Mouse (Mus musculus) olfactory bulb, adult 2 months (tissue): ENCODE measurements around the gene Slc47a1. TPM values are rescaled to one million over a fixed set of nuclear protein-coding genes. Genes with fewer than 3 reads are reported as not detected.
"Not testable (repeated sequence)": the region's sequence is repeated elsewhere in the genome, so short reads cannot be mapped to it uniquely, and the experiment has no call there.

Experiments used
- H3K27ac ChIP-seq: fragments of 200-500 bp; 2 replicates; pipeline ENCODE4 v1.5.1; 2012; ENCODE audit warnings: low read depth, low read length; ENCODE audit not compliant: insufficient read depth
- H3K4me1 ChIP-seq: fragments of 200-500 bp; 2 replicates; pipeline ENCODE4 v1.6.1; 2012; ENCODE audit warnings: low read length; ENCODE audit not compliant: control insufficient read depth, insufficient read depth
- H3K4me3 ChIP-seq: fragments of 200-500 bp; 2 replicates; pipeline ENCODE4 v1.5.1; 2012; ENCODE audit warnings: mild to moderate bottlenecking, low read depth, low read length, moderate library complexity; ENCODE audit not compliant: insufficient read depth
- CTCF ChIP-seq: fragments of 200-500 bp; IDR thresholded peaks from 2 replicates; pipeline ENCODE4 v1.5.1; 2012; ENCODE audit warnings: low read depth, mild to moderate bottlenecking, low read length, moderate library complexity; ENCODE audit not compliant: insufficient read depth
- POLR2A ChIP-seq: fragments of 200-500 bp; IDR thresholded peaks from 2 replicates; pipeline ENCODE4 v1.6.1; 2012; ENCODE audit warnings: mild to moderate bottlenecking, low read depth, low read length, moderate library complexity; ENCODE audit not compliant: insufficient read depth
- WGBS: fragments of 180-500 bp; shearing (Covaris S2); methylation state at CpG from one replicate; pipeline ENCODE4 v1.1.7; 2018; 5-methylcytosine and 5-hydroxymethylcytosine counted together
- polyA plus RNA-seq: library from polyadenylated mRNA; stranded (reverse); fragments of >200 nt; gene quantifications from 2 replicates; pipeline ENCODE4 v1.2.4, GENCODE M21; 2012; ENCODE audit warnings: low replicate concordance; ENCODE audit not compliant: missing spikeins, insufficient read depth, insufficient read length

The Slc47a1 gene
- polyA plus RNA-seq, 1 experiment, result not detected

GRCm38 (mm10) chr11:61307795-61308194 lies 70.3 kb downstream of the Slc47a1 start:
- Histone ChIP-seq H3K4me3 (no peak overlapping the region), H3K27ac (no peak overlapping the region), H3K4me1 (peaks cover 4% of the 10 kb centered on the region; the same call in 1 of the 2 replicates)
- TF ChIP-seq POLR2A, result no peak
- TF ChIP-seq CTCF, result no peak
- WGBS, result 37% methylated on average over 7 of the region's 7 CpGs

DNA sequence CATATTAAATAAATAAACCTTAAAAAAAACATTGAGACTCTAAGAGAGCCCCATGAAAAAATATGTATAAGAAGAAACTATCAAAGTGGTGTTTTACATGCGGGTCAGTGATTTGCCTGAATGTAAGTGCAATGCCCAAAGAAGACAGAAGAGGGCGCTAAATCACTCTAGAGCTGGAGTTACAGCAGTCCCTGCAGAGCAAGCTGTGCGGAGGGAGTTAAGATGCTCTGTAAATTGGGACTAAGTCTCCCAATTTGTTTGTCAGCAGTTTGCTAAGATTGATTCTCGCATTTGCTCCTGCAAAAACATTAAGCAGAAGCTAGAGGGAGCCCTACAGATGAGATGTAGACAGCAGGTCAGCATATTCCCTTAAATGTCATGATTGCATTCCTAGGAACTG lies 72.8 kb downstream of the Slc47a1 start:
- WGBS, result 72% methylated on average over 4 of the region's 4 CpGs

DNA sequence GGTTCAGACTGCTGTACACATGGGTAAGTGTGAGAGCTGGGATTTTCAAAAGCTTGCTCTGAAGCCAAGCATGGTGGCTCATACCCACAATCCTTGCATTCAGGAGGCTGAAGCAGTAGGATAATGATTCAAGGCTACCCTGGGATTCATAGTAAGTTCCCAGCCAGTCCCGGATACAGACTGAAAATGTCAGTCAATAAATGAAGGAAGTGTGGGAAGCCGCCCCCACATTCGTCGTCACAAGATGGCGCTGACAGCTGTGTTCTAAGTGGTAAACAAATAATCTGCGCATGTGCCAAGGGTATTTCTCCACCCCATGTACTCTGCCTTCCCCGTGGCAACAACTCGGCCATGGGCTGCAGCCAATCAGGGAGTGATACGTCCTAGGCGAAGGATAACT lies 73.6 kb downstream of the Slc47a1 start:
- not testable (repeated sequence) for H3K4me3 ChIP-seq
- 90% methylated on average over 6 of the region's 10 CpGs for WGBS
- peaks cover 12% of the 10 kb centered on the region for H3K4me1 ChIP-seq

More for the DNA sequence above, 72.8 kb downstream of the Slc47a1 start:
- Histone ChIP-seq H3K4me3 (no peak overlapping the region), H3K4me1 (peaks cover 10% of the 10 kb centered on the region), H3K27ac (no peak overlapping the region)
- TF ChIP-seq POLR2A, result no peak
- TF ChIP-seq CTCF, result no peak

DNA sequence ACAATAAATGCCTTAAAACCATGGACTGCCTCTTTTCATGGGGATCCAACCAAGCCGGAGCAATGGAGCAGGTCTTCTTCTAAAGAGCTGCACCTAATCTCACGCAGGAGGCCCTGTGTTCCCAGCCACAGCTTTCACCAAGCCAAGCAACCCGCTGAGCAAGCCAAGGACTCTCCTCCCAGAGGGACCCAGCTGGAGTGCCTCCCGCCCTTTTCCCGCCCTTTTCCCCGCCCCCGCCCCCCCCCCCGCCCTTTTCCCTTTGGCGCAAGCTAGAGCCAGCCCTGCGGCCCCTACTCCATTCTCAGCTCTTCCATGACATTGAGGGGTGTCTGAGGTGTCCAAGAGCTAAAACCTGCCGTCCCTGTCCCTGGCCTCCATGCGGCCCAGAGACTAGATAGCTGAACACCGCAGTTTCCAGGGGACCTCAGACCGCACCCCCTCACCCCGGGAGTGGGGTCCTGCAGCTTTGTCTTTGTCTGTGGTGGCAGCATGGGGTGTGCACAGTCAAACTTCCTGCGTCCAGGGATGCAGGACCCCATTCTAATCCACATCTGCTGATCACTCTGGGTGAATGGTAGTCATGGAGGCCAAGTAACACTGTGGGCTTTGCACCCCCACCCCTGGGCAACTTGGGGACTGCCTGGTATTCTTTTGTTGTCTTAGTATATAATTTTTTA lies 77.3 kb downstream of the Slc47a1 start:
- Histone ChIP-seq H3K4me1 (peaks cover 17% of the 10 kb centered on the region), H3K27ac (no peak overlapping the region), H3K4me3 (no peak overlapping the region)
- TF ChIP-seq CTCF (no peak), POLR2A (no peak)
- 34% methylated on average over 12 of the region's 16 CpGs for WGBS

More for the DNA sequence above, 73.6 kb downstream of the Slc47a1 start:
- H3K27ac ChIP-seq, result not testable (repeated sequence)

DNA sequence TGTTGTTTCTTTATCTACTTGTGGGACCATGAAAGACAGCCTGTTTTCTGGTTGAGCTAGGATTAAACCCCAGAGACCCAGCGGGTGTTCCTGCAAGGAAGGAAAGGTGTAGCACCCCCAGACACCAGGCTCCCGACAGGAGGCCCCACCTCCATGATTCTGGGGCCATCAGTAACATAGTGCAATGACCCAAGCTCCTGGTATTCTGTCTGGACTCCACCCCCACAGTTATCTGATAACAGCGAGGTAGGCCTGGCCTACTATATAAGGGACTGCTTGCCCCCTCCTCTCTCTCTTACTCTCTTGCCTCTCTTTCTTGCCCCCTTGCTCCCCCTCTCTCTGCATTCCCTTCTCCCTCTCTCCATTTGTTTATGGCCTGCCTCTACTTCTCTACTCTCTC lies 77.9 kb downstream of the Slc47a1 start:
- TF ChIP-seq CTCF (no peak), POLR2A (no peak)
- H3K4me1 ChIP-seq, result peaks cover 17% of the 10 kb centered on the region

GRCm38 (mm10) chr11:61297901-61298300 lies 80.2 kb downstream of the Slc47a1 start:
- TF ChIP-seq CTCF, result no peak
- TF ChIP-seq POLR2A, result no peak
- Histone ChIP-seq H3K4me3 (no peak overlapping the region), H3K4me1 (peaks cover 20% of the 10 kb centered on the region), H3K27ac (no peak overlapping the region)
- 71% methylated on average over 2 of the region's 2 CpGs for WGBS

More for the DNA sequence above, 77.9 kb downstream of the Slc47a1 start:
- H3K4me3 ChIP-seq, result no peak overlapping the region
- no peak overlapping the region for H3K27ac ChIP-seq
- WGBS, result 79% methylated on average over 3 of the region's 3 CpGs

GRCm38 (mm10) chr11:61297326-61297725 lies 80.8 kb downstream of the Slc47a1 start:
- 95% methylated on average over 2 of the region's 2 CpGs for WGBS
- H3K4me3 ChIP-seq, result no peak overlapping the region
- peaks cover 20% of the 10 kb centered on the region for H3K4me1 ChIP-seq
- H3K27ac ChIP-seq, result no peak overlapping the region
- TF ChIP-seq POLR2A (no peak), CTCF (no peak)

GRCm38 (mm10) chr11:61296556-61296955 lies 81.6 kb downstream of the Slc47a1 start:
- Histone ChIP-seq H3K27ac (no peak overlapping the region), H3K4me3 (no peak overlapping the region), H3K4me1 (peaks cover 20% of the 10 kb centered on the region)
- 78% methylated on average over 1 of the region's 1 CpGs for WGBS
- TF ChIP-seq CTCF, result no peak
- no peak for TF ChIP-seq POLR2A

DNA sequence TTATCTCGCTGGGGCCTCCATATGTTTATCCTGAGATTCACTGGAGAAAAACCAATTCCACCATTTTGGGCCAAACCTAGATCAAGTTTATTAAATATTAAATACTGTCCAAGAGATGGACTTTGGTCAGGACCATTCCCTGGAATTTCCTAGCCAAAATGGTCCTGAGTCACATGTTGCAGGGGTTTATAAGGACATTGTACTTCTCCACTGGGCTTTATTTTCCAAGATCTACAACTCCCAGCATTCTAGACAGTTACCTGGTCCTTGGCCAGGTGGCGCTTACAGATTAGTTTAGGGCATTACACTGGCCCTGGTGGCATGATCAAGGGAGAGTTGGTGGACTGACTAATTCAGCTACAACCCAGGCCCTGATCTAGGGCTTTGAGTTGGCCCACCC lies 82.6 kb downstream of the Slc47a1 start:
- Histone ChIP-seq H3K27ac (no peak overlapping the region), H3K4me3 (no peak overlapping the region), H3K4me1 (peaks cover 15% of the 10 kb centered on the region)
- 94% methylated on average over 2 of the region's 2 CpGs for WGBS
- no peak for TF ChIP-seq POLR2A
- no peak for TF ChIP-seq CTCF
